Mouse (Mus musculus) frontal cortex, postnatal 36 days (tissue): ENCODE results near the gene Stk11.
A peak's percentile ranks its signal among the peaks of the same experiment; 100 is the strongest.
"Not testable (repeated sequence)": the region's sequence is repeated elsewhere in the genome, so short reads cannot be mapped to it uniquely, and the experiment has no call there.

ENCODE experiments used
- DNase-seq, 2 experiments: peaks; one replicate each; pipeline ENCODE4 v3.0.0; 2022; ENCODE audit warnings: low spot score in 2 of 2

The Stk11 gene

DNA sequence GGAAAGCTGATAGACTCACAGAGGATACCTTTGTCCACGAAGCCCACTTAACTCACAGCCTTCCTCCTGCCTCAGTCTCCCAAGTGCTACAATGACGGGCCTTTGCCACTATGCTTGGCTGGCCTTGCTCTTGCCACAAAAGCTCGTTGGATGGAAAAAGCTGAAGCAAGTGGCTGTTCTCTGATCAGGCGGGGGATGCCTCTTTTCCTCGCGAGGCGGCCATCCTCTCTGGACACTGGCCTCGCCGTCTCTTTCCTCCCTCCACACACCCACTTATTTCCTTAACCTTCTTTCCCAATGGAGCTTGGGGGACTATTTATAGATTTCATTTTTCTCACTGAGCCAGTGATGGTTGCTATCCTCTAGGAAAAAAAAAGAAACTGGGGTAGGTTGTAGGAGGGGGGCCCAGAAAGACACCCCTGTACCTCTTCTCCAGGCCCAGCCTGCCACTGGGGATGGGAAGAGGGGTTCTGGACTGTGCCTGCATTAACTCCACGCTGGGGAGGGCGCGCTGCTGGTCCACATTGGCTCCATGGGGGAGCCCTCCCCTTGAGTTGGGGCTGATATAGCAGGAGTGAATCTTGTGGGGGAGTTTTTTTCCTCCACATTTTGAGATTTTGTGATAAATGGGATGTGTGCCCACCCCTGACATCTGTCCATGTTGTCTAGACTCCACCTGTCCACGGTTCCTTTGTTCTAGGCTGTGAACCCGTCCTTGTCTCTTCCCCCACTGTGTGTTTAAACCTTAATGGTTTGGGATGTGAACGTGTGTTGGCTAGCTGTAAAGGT is 41.7 kb downstream of the Stk11 start:
- DNase-seq: peak in 1 of 2 experiments; percentile 40

DNA sequence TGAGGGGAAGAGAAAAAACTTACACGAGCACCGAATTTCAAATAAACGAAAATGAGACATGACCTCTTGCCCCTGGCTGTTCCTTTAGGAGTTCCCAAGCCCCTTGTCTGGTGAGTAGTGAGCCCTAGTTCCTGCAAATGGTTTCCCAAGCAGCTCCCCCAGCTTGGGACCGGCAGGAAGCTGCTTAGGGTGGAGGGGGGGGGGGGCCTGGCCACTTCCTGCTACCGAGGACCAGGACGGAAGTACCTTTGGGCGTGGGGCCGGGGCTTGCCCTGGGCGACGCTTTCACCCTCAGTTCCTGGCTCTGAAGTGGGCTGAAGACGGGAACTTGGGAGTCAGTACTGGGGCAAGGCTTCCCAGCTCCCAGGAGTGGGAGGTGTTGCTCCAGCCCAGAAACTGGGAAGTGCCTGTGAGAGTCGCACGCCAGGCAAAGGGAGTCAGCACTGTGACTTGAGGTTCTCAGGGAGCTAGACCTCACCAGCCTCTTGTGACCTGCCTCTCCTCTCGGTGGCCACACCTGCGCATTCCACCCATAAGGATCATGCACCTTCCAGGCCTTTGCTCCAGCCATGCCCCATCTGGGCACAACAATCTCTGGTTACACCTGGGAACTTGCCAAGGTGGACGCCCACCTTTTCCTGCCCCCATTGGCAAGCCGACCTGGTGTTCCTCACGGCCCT is 42.8 kb downstream of the Stk11 start:
- peak; percentile 52 to 55 for DNase-seq

DNA sequence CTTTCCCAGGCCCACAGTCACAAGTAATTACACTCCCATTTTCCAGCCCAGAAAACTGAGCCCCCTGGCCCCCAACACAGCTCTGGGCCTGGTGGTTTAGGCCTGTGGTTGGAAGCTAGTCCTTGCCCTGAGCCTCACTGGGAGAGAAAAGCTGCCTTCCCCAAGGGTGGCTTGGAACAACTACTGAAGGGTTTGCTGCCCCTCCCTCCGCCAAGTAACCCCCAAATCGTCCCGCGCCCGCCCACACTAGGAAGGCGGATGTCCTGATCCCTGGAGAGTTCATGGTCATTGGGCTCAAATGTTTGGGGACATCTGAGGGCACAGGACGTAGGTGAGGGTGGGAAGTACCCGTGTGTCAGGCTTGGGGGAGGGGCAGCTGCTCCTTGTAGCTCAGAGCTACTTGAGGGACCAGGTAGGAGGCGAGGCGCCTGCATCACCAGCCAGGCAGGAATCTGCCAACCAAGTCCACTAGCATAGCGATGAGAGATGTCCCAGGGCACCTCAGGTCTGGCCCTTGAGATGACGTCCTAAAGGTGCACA is 43.5 kb downstream of the Stk11 start:
- peak; percentile 47 to 61 for DNase-seq

DNA sequence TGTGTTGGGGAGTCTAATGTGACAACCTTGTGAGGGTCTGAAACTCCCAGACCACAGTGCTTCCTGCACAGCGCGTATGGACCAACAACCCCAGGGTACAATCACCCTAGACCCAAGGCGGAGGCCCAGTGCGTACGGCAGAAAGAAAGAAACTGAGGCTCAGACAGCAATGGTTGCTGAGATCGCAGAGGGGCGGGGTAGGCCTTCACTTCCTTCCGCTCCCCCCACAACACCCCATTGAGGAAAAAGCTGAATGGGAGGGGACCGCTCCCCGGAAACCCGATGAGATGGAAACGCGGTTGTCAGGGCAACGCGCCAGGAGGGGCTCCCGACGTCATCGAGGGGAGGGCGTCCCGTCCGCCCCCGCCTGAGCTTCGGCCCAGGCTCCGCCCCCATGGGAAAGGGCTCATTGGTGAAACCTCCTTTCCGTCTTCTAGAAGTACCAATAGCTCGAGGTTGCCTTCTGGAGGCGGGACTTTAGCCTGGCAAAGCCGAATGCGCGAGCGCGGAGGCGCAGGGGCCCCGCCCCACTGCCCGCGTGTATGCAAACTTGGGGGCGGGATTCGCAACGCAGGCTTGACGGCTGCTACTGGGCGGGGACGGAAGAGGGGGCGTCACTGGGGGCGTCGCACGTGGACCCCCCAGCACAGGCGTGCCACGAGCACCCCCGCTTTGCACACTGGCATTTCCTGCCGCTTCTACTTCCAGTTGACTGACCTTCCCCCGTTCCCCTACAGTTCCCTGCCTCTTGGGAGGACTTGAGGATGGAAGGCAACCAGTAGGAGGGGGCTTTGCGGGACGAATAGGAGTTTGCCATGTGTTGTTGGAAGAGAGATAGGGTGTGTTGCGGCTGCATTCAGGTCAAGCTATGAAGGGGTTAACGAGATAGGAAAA is 44.2 kb downstream of the Stk11 start:
- DNase-seq: peak; percentile 98 to 99

DNA sequence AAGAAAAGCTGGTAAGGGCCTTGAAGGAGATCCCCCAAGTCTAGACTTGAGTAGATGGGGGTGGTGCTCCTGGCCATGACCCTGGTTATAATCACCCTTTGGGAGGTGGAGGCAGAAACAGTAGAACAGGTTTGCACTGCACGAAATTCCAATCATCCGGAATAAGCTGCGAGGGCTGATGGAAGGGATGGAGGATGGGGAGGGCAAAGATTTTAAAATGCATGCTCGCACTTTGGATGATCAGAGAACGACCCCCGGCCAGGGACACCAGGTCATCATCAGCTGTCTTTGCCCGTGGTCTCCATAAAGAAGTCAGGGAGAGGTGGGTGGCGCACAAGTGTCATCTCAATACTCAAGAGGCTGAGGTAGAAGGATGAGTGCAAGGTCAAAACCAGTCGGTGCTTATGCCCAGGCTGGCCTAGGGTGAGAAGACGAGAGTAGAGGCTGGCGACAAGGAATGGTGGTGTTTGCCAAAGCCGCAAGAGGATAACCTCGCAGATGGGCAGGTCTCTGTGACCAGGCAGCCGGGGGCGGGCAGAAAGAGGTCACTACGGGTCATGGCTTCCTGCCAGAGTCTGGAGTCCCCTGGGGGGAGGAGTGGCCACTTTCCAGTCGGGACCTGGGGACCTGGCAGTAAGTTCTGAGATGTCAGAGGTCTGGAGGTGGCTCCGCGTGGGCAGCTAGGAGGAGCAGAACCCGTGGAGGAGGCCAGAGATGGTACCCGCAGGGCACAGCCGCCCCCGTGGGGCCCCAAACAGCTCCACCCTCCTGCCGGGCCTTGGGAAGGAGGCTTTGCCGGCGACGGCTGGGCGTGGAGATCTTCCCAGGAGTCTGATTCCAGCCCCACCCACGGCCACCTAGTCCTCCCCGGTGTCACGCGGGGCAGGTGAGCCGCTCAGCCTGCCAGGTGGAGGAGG is 45.1 kb downstream of the Stk11 start:
- peak in 1 of 2 experiments; percentile 28 for DNase-seq

DNA sequence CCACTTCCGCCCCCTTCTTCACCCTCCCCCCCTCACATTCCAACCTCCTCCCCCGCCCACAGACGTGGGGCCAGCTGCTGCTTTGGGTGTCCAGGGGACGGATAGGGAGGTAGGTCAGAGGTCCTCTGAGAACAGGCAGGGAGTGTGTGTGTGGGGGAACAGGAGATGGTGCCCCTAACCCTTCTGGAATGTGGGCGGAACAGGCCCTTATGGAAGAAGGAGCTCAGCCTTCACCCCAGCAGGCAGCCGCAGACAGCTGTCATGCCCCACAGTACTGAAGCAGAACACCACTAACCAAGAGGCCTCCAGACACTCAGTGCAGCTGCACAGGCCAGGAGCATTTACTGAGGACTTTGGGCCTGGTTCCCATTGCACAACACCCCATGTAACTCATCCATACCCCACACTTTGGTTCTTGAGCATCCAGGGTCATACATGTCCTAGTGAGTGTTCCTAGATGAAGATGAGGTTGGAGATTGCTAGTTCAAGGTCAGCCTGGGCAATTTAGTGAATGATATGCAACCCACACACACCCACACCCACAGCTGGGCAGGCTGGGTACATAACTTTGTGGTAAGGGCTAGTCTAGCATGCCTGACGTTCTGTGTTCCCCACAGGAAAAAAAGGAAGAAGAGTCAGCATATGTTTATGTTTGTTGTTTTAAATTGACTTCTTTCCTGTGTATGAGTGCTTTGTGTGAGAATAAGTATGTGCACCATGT is 46.1 kb downstream of the Stk11 start:
- DNase-seq: no peak

DNA sequence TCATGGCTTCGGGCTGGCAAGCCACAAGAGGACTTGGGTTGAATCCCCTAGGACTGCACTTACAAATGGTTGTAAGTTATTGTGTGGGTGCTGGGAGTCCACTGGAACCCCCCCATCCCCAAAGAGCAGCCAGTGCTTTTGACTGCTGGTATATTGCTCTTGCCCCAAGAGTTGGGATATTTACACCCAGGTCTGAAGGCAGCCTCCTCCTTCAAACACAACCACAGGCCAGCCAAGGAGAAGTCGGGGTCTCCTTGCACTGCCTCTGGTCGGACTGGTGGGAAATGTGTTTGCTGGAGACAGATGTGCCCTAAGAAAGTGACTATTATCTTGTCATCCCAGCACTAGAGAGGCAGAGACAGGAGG is 46.6 kb downstream of the Stk11 start:
- no peak for DNase-seq

DNA sequence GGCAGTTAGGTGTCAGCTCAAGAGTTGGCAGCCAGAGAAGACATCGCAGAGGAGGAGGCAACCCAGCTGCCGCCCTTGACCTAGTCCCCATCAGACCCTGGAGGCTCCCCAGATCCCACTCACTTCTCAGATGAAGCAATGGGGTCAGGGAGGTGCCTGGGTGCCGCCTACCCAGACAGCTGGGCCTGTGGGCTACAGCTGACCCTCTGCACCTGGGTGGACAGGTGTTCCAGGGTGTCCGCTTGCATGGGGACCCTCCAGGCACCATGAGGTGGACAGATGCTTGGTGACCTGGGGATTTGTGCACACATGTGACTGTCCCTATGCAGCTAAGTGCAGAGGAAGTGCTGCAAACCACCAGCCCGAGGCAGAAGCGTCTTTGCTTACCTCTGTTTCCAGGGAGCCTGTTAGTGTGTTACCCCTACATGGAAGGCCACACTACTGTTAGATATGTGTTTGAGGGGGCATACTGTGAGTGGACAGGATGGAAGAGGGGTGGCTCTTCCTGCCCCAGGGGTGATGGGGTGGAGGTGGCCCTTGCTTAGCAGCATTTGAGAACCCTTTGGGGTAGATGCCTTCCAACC is 47.2 kb downstream of the Stk11 start:
- DNase-seq: no peak

DNA sequence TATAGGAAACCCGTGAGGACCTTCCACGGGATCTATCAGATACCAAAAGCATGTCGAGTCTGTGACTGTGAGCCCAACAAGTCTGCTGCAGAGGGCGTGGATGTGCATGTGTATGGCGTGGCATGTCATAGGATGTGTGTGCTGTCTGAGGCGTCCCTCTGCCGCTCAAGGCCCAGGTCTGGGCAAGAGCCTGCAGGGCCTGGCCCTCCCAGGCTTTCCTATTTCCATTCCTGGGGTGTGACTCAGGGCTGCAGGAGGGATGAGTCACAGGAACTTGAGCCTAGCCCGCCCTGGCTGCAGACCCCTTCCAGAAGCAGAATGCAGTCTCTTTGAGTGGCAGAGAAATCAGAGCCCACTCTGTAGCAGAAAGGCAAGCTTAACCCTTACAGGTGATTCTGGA is 48.1 kb downstream of the Stk11 start:
- peak in 1 of 2 experiments; percentile 54 for DNase-seq

DNA sequence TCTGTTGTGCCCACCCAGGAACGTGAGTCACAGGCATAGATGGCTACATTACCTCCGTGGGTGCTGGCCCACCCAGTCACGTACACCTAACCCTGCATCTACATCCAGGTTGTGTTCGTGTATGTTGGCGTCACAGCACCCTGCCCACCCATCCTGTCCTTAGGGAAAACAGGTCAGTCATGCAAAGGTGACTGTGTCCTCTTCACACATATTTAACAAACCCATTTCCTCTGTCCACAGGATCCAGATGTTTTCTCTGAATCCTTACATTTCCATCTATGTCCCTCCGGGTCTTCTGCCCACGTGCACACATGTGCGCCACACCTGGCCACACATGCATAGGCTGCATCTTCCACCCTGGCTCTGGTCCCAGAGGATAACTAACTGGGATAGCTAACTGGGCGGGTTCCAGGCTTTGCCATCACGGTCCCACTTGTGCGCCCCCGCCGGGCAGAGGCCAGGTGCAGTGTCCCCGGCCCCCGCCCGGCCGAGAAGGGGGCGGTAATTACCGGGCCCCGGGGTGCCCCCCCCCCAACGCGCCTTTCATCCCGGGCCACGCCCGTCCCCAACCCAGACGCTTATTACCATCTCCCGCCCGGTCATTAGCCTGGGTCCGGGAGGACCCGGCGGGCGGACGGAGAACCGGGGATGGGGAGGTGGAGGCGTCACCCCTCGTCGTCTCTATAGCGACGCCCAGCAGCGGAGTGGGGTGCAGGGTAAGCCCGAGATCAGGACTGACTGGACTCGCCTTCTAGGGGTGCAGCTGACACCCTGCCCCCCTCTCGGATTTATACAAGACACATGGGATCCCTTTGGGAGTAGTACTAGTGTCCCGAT is 48.8 kb downstream of the Stk11 start:
- peak in 1 of 2 experiments; percentile 30 for DNase-seq

DNA sequence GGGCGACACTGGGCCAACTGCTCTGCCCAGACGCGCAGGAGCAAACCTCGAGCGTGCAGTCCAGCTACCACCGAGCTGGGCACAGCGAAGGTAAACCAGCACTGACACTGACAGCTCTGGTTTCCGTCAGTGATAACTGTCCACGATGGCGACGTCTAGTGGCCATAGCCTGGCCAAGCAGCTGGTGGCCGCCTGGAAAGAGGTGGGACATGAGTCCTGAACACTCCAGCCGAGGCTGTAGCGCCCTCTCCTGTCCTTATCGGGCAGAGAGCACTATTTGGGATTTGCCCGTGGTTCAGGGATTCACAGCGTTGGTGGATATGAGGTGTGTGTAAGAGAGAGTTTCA is 49.4 kb downstream of the Stk11 start:
- DNase-seq: peak; percentile 93 to 98

DNA sequence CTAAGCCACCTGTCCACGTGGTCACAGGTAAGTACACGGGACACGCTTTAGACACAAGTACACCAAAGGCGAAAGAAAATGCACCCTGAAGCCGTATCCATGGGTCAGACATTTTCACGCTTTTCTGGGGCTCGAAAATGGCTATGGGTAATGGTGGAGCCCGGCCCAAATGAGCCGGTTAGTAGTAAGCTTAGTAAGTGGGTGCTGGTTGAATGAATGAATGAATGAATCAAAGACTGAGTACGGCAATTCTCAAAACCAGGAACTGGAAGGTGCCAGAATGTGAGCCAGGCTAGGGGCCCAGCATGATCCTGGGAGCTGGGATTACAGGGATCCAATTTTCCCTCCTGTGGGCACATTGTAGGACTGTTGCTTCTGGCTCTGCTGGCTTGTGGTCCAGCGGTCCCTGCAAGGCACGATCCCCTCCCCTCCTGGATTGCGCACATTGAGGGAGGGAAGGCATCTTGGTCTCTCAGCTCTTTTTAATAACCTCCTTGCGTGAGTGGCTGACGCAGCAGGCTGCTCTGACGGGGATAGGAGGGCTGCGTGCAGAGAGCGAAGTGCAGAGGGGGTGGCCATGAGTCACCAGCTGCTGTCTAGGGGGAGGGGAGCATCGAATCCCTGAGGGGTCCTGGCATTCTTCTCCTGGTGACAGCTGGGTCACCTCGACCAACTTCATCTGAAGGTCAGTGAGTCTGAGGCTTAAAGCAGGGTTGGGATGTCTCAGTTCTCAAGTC is 50.0 kb downstream of the Stk11 start, which contains the start of gene Cirbp:
TSS of gene Cirbp (plus strand) at position 594 of the 737 bp plus-strand sequence.
- DNase-seq: peak; percentile 62 to 75

DNA sequence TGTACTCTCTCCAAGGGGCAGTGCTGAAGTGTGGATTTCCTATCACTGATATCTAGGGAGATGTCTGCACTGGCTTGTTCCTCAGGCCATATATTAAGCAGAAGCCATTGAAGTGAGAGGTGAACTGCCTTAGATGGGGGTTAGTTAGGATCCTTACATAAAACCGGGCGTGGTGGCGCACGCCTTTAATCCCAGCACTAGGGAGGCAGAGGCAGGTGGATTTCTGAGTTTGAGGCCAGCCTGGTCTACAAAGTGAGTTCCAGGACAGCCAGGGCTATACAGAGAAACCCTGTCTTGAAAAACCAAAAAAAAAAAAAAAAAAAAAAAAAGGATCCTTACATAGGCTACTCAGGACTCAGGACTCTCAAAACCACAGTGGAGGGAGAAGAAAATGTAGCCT is 50.5 kb downstream of the Stk11 start:
- not testable (repeated sequence) for DNase-seq

DNA sequence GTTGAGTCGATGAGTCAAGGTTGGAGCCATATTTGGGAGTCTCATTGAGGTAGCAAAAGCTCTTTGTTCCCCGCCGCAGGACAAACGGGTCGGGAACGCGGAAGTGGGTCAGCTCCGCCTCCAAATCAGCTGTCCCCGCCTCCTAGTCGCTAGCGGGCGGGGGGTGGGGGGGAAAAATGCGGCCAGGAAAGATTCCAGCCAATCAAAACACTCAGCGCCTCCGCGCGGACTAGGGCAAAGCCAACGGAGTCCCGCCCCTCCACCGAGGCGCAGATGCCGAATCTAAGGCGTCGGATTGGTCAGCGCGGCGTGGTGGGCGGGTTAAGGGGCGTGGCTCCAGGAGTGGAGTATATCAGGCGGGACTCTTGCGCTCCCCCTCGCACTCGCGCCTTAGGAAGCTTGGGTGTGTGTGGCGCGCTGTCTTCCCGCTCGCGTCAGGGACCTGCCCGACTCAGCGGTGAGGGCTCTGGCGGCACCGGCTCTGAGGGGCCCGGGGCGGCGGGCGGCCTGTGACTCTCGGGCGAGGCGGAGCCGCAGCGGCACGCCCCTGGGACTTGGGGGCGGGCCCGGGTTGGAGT is 51.9 kb downstream of the Stk11 start:
- DNase-seq: peak; percentile 98

DNA sequence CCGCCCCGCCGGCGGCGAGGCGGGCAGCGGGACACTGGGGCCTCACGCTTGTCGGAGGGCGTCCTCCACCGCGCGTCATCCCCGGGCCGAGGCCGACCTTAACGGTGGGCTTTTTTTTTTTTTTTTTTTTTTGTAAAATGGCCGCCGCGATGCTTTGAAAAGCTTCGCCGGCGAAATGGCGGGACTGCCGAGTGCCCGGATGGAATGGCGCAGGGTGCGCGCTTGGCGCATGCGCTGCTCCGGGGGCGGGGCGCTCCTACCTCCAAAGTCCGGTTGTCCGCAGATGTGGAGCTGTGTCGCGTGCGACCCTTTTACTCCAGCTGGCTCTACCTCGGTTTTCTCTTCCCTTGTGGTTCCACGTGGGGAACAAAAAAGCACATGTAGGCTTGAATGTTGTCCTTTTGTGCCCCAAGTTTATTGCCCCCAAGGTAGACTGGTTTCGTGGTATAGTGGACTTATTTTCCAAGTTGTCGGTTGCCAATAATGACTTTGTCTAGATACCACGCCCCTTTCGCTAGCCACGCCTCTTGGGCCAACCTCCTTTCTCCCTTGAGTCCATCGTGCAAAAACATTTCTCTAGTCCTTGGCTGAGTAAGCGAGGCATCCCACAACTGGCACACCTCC is 52.5 kb downstream of the Stk11 start:
- peak; percentile 93 to 95 for DNase-seq

DNA sequence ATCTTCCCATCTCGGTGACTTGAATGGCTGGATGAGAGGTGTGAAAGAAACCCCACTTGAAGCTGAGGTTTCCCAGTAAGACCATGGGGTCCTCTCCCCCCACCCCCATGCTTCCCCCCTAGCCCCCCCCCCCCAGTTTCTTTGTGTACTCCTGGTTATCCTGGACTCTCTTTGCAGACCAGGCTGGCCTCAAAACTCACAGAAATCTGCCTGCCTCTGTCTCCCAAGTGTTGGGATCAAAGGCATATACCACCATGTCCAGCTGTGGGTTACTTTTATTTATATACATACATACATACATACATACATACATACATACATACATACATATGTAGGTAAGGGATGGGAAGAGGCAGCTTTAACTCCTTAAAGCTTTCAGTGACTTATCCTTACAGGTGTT is 53.5 kb downstream of the Stk11 start:
- DNase-seq: no peak

DNA sequence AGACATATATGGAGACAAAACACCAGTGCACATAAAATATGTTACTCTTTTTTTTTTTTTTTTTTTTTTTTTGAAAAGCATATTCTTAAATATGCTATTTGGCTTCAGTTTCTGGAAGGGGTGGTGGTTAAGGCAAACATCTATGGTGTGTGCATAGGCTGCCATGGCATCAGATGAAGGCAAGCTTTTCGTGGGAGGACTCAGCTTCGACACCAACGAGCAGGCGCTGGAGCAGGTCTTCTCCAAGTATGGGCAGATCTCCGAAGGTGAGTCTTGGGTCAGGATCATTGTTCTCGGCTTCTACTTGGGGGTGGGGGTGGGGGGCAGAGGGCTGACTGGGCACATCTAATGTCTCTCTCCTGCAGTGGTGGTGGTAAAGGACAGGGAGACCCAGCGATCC is 54.0 kb downstream of the Stk11 start:
- DNase-seq: no peak
